Mouse (Mus musculus) midbrain, embryonic 16.5 days (tissue): ENCODE results near the gene 2310057J18Rik. TPM values are rescaled to one million over a fixed set of nuclear protein-coding genes. Genes with fewer than 3 reads are reported as not detected.
"Not testable (repeated sequence)": the region's sequence is repeated elsewhere in the genome, so short reads cannot be mapped to it uniquely, and the experiment has no call there.

Experiments used
- ATAC-seq: fragments of 200-750 bp; cut with Nextera tagmentation; 2 replicates; pipeline ENCODE4 v1.8.0; 2017; ENCODE audit warnings: moderate TSS enrichment
- H3K27ac ChIP-seq: fragments of 300-500 bp; sonication (generic); 2 replicates; pipeline ENCODE4 v1.5.1; 2014; ENCODE audit warnings: mild to moderate bottlenecking, low read length, mixed read lengths
- H3K27me3 ChIP-seq: fragments of 300-500 bp; sonication (generic); 2 replicates; pipeline ENCODE4 v1.6.1; 2014; ENCODE audit warnings: low read depth, low read length, mixed read lengths; ENCODE audit not compliant: control insufficient read depth, insufficient read depth
- H3K36me3 ChIP-seq: fragments of 300-500 bp; sonication (generic); 2 replicates; pipeline ENCODE4 v1.6.1; 2014; ENCODE audit warnings: mild to moderate bottlenecking, low read length, moderate library complexity, mixed read lengths; ENCODE audit not compliant: control insufficient read depth, insufficient read depth
- H3K4me1 ChIP-seq: fragments of 300-500 bp; sonication (generic); 2 replicates; pipeline ENCODE4 v1.6.1; 2014; ENCODE audit warnings: mild to moderate bottlenecking, low read length, mixed read lengths; ENCODE audit not compliant: control insufficient read depth, insufficient read depth
- H3K4me2 ChIP-seq: fragments of 300-500 bp; sonication (generic); 2 replicates; pipeline ENCODE4 v1.6.1; 2014; ENCODE audit warnings: mild to moderate bottlenecking, low read length, mixed read lengths
- H3K4me3 ChIP-seq: fragments of 300-500 bp; sonication (generic); 2 replicates; pipeline ENCODE4 v1.5.1; 2014; ENCODE audit warnings: low read depth, mild to moderate bottlenecking, low read length, moderate library complexity, mixed read lengths
- H3K9ac ChIP-seq: fragments of 300-500 bp; sonication (generic); 2 replicates; pipeline ENCODE4 v1.6.1; 2014; ENCODE audit warnings: low read depth, low read length, mixed read lengths
- H3K9me3 ChIP-seq: fragments of 300-500 bp; sonication (generic); replicated peaks from 2 replicates; pipeline ENCODE4 v1.6.1; 2014; ENCODE audit warnings: mild to moderate bottlenecking, low read length, mixed read lengths; ENCODE audit not compliant: control insufficient read depth, poor library complexity, severe bottlenecking
- WGBS: fragments of 180-500 bp; shearing (Covaris S2); extraction: QIAGEN DNeasy Blood & Tissue Kit; methylation state at CpG from one replicate; pipeline ENCODE4 v1.1.7; 2014; 5-methylcytosine and 5-hydroxymethylcytosine counted together
- polyA plus RNA-seq: library from polyadenylated mRNA; unstranded; fragments of >200 nt; fragmentation: Nextera tagmentation; extraction: Ambion mirVana; gene quantifications from 2 replicates; pipeline ENCODE4 v1.2.1, GENCODE M21; 2015

Gene 2310057J18Rik
- not detected in 2 replicates for polyA plus RNA-seq

DNA sequence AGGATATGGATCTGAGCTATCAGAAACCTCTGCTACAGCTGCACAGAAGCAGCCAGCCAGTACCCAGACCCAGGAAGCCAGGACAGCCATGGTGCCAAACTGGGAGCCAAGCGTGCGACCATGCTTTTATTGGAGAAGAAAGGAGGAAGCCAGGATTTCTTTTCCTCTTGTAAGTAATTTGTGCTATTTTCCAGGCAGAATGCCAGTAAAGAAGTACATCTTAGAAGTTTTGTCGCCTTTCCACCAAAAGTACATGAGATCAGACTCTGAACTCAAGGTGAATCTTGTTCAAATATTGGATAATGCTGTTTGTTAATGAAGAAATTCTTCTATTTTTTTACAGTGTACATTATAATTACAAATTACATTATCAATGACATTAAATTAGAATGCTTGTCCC lies at the start of gene 2310057J18Rik:
Gene 2310057J18Rik (minus strand): TSS at position 101 of the 400 bp plus-strand sequence.
- no peak within 1 kb of the TSS for H3K9ac ChIP-seq
- H3K9me3 ChIP-seq: no peaks in the 10 kb centered on the region
- H3K27ac ChIP-seq: no peak within 1 kb of the TSS
- no peaks in the 10 kb centered on the region for H3K36me3 ChIP-seq
- 88% methylated on average over 3 of the region's 3 CpGs for WGBS
- no peak within 1 kb of the TSS for H3K4me2 ChIP-seq
- no peak for ATAC-seq
- H3K27me3 ChIP-seq: no peaks in the 10 kb centered on the region
- no peaks in the 10 kb centered on the region for H3K4me1 ChIP-seq
- no peak within 1 kb of the TSS for H3K4me3 ChIP-seq

DNA sequence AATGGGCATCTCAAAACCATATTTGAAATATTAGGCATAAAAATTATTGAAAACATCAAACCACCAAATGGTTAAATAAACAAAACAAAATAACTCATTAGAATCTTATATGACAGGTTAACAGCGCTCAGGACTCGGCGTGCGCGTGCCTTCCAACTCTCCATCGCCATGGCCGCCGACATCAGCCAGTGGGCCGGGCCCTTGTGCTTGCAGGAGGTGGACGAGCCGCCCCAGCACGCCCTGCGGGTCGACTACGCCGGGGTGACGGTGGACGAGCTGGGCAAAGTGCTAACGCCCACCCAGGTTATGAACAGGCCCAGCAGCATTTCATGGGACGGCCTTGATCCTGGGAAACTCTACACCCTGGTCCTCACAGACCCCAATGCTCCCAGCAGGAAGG lies 43.9 kb upstream of the 2310057J18Rik start:
- not testable (repeated sequence) for H3K27me3 ChIP-seq, H3K27ac ChIP-seq, H3K9me3 ChIP-seq, H3K9ac ChIP-seq, H3K4me1 ChIP-seq, H3K4me3 ChIP-seq, ATAC-seq, H3K4me2 ChIP-seq, H3K36me3 ChIP-seq
- WGBS: 97% methylated on average over 9 of the region's 20 CpGs

DNA sequence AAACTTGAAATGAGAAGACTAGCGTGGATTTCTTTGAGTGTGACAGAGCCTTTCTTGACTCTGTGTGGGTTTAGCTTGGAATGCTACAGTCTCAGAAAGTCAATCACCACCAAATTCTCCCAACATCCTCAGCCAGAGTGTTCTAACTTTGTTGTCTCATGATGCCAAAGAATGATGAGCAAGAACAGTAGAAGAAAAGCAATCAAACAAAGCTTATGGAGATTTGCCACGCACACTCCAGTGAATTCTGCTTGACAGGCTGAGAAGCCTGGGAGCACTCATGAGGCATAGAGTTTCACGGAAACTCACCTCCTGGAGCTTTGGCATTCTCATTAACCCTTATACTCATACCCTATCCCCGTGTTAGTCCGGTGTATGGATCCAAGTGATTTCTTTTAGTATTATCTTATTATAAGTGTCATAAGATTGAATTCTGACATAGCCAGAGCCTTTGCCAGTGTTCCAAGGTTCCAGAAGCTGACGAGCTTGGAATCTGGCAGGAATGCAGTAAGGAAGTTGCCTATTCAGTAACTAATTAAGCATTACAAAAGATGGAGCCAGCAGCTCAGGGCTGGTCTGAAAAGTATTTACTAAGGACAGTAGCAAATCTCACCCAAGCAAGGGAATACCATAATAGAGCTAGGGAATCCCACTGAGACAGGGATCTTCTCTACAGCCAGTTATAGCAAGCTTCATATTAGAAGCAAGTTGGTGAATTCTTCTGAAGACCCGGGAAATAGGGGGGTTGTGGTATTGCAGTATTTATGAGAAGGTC lies 33.6 kb upstream of the 2310057J18Rik start:
- H3K36me3 ChIP-seq: no peaks in the 10 kb centered on the region
- no peak overlapping the region for H3K9ac ChIP-seq
- H3K27ac ChIP-seq: no peak overlapping the region
- no peak overlapping the region for H3K4me2 ChIP-seq
- ATAC-seq: no peak
- WGBS: 55% methylated on average over 7 of the region's 7 CpGs
- no peak overlapping the region for H3K4me3 ChIP-seq
- H3K27me3 ChIP-seq: no peaks in the 10 kb centered on the region
- no peaks in the 10 kb centered on the region for H3K9me3 ChIP-seq
- no peaks in the 10 kb centered on the region for H3K4me1 ChIP-seq

DNA sequence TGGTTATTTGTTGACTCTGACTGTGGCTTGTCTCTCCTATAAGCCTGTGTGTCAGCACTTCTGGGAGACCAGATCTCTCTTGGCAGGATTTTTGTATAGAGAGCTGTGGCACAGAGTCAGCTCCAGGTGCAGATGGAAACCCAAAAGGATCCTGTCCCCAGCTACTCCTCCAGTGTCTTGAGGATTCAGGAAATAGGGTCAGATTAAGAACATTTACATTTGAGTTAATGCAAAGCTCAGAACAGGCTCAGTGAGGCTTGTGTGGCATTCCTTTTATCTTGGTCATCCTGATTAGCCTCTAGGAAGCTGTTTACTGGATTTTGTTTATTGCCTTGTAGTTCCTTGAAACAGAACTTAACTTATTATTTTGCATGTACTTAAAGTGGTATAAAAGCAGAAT lies 11.7 kb upstream of the 2310057J18Rik start:
- no peaks in the 10 kb centered on the region for H3K4me1 ChIP-seq
- no peak overlapping the region for H3K27ac ChIP-seq
- no peak for ATAC-seq
- no peaks in the 10 kb centered on the region for H3K36me3 ChIP-seq
- no peak overlapping the region for H3K4me2 ChIP-seq
- no peaks in the 10 kb centered on the region for H3K9me3 ChIP-seq
- no peak overlapping the region for H3K9ac ChIP-seq
- H3K4me3 ChIP-seq: no peak overlapping the region
- H3K27me3 ChIP-seq: no peaks in the 10 kb centered on the region

DNA sequence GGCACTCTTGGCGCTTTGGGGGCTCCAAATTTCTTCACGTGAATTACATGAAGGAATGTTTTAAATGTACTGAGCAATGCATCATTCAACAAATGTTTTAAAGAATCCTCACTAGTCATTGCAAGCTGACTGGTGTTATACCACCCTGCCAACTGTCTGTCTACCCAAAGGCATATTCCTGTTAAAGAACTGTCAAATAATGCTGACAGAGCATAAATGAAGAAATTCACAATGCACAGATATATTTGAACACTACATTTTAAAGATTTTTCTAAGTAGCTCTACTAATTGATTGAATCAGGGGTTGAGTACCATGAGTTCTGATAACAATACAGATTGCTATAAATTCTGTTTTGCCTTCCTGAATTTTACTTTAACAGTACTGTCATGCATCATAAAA lies 2.9 kb upstream of the 2310057J18Rik start:
- Histone ChIP-seq H3K4me1 (no peaks in the 10 kb centered on the region), H3K27me3 (no peaks in the 10 kb centered on the region), H3K9me3 (no peaks in the 10 kb centered on the region), H3K27ac (no peak overlapping the region), H3K4me3 (no peak overlapping the region), H3K36me3 (no peaks in the 10 kb centered on the region), H3K4me2 (no peak overlapping the region), H3K9ac (no peak overlapping the region)
- no peak for ATAC-seq
- WGBS: 86% methylated on average over 2 of the region's 2 CpGs

DNA sequence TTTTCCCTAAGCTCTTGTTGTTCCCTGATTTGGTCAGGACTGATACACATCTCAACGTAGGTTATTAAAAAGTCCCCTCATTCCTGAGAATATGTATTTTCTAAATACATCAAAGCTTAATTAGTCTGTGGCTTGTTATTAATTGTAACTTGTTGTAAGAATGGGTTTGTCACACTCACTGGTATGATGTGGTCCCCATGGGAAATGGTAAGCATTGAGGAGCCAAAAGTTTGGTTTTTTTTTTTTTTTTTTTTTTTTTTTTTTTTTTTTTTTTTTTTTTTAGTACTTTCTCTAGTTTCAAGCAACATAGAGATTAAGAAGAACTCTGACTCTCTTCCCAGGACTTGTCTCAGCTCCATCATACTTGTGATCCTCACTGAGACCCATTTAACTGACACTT lies 17.9 kb downstream of the 2310057J18Rik start:
- no peak overlapping the region for H3K9ac ChIP-seq
- no peaks in the 10 kb centered on the region for H3K9me3 ChIP-seq
- no peak overlapping the region for H3K27ac ChIP-seq
- no peak overlapping the region for H3K4me3 ChIP-seq
- H3K36me3 ChIP-seq: no peaks in the 10 kb centered on the region
- 93% methylated on average over 1 of the region's 1 CpGs for WGBS
- ATAC-seq: no peak
- no peaks in the 10 kb centered on the region for H3K27me3 ChIP-seq
- no peak overlapping the region for H3K4me2 ChIP-seq
- no peaks in the 10 kb centered on the region for H3K4me1 ChIP-seq

DNA sequence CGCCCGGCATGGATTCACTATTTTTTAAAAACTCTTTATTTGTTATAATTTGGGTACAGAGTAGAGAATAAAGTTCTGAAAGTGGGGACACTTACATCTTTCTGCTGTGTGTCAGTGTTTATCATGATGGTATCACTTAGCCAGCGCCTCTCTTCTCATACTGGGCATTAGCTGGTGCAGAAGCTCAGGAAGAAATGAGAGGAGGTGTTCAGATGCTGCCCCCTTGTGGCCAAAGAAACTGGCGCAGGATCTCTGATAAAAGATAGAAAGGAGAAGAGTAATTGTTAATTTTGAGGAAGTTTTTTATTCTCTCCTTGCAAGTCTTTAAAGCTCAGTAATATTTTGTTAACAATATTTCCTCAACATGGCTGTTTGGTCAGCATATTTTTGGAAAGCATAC lies 31.0 kb downstream of the 2310057J18Rik start:
- Histone ChIP-seq H3K27me3 (no peaks in the 10 kb centered on the region), H3K9ac (no peak overlapping the region), H3K4me3 (no peak overlapping the region), H3K9me3 (no peaks in the 10 kb centered on the region), H3K36me3 (no peaks in the 10 kb centered on the region), H3K27ac (no peak overlapping the region), H3K4me2 (no peak overlapping the region), H3K4me1 (no peaks in the 10 kb centered on the region)
- WGBS: 52% methylated on average over 4 of the region's 4 CpGs
- ATAC-seq: peak; percentile 78; the same call in 1 of the 2 replicates

DNA sequence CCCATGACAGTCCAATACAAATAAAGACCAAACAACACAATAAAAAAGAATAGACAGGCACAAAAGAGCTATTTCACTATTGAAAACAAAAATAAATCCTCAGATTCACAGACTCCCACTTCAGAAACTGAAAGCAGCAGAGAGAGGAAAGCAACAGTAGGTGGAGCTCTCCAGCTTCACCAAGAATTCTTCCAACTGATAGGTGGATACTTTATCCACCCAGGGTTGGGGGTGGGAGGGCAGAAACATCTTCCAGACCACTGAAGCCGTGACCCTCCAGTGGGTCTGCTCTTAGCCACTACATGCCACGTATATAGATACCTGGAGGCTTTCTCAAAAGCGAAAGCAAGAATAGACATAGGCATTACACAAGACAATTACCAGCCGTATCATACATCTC lies 31.6 kb downstream of the 2310057J18Rik start:
- 71% methylated on average over 4 of the region's 4 CpGs for WGBS
- H3K4me2 ChIP-seq: no peak overlapping the region
- H3K9ac ChIP-seq: no peak overlapping the region
- no peak overlapping the region for H3K27ac ChIP-seq
- no peaks in the 10 kb centered on the region for H3K4me1 ChIP-seq
- H3K36me3 ChIP-seq: no peaks in the 10 kb centered on the region
- no peak for ATAC-seq
- H3K27me3 ChIP-seq: no peaks in the 10 kb centered on the region
- H3K4me3 ChIP-seq: no peak overlapping the region
- no peaks in the 10 kb centered on the region for H3K9me3 ChIP-seq
